Mouse (Mus musculus) layer of hippocampus, adult 11-12 months (tissue): Measurements from ENCODE around the gene Bmpr2.
A peak's percentile ranks its signal among the peaks of the same experiment; 100 is the strongest.

Experiments used
- DNase-seq: peaks from one replicate; pipeline ENCODE4 v3.0.0; 2022; ENCODE audit warnings: low spot score

The Bmpr2 gene

DNA sequence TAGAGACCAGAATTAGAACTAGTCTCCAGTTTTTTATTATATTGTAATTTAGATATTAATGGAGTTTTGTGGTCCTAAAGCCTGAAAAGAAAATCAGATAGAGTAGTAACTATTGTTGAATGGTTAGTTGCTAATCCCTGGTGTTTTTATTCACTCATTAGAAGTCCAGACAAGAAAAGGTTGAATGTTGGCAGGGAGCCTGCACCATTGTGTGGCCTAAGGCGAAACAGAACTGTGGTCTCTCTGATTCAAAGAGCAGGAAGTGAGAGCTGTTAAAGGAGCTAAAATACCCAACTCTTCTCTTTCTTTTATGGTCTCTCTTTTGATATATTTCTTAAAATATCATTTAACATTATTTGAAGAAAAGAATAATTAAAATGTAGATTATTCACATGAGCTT, 32.1 kb downstream of the Bmpr2 start:
- peak; percentile 38 for DNase-seq

DNA sequence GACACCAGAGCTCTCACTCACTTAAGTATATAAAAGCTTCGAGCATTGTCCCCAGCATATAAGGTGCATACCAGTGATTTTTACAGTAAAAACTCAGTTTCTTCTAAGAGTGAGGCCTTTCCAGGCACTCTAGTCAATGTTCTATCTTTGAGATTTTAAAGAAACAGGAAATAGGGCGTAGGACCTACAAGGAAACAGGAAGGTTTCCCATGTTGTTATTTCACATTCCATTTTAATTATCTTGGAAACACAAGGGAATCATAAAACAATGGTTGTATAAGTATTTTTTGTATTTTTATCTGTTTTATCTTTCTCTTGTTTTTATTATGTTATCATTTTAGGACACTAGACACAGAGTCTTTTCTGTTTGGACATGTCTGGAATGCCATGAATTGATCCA, 34.7 kb downstream of the Bmpr2 start:
- no peak for DNase-seq

DNA sequence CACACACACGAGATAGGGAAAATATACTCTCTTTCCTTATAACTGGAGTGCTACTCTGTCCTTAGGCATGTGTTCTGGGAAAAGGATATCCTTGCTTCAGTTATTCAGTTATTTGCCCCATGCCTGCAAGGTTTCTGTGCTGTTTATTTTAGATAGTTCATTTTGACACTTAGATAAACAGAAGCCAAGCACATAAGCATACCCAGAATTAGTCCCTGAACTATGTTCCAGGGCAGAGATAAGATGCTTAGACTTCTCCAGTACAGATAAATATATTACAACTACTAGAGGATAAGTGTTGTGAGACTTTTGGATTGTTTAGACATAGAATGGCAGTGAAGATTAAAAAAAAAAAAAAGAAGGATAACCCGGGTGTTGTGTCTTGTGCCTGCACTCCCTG, 41.2 kb downstream of the Bmpr2 start:
- DNase-seq = no peak

DNA sequence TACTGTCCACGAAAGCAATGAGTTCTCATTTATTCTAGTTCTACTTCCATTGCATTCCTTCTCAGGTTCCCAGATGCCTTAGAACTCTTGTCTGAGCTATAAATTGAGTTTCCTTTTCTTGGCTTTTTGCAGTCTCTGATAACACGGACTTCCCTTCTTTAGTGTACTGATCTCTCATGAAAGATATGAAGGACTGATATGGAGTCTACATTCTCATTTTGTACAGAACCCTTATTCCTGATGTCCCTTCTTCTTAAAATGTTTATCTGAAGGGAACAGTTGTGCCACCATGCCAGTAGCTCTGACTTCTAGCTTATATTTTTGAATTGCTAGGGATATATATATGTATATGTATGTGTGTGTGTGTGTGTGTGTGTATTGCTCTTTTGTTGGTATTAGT, 46.7 kb downstream of the Bmpr2 start:
- DNase-seq = no peak

DNA sequence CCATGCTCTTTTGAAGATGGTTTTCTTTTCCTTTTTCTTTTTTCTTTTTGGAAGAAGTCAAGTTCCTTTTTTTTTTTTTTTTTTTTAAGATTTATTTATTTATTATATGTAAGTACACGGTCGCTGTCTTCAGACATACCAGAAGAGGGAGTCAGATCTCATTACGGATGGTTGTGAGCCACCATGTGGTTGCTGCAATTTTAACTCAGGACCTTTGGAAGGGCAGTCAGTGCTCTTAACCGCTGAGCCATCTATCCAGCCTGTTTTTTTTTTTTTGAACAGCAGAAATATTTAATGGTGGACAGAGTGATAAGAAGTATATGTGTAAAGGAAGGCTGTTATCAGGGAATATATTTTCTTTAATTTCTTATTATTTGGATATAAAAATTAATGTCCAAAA, 49.6 kb downstream of the Bmpr2 start:
- DNase-seq = no peak

DNA sequence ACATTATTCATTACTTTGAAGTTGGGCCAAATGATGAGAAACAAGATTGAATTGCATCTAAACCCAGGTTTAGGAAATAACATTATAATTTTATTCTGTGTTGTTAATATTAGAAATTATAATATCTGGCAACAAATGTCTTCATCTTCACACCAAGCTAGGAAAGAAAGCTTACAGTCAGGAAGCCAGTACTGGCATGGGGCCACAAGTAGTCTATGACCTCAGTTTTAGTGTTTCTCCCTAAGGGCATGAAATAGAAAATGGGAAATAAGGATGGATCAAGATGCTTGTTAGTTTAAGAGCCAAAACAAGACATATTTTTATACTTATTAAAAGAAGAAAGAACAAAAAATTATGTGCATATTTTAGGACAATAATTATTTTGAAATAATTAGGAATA, 62.2 kb downstream of the Bmpr2 start:
- no peak for DNase-seq

DNA sequence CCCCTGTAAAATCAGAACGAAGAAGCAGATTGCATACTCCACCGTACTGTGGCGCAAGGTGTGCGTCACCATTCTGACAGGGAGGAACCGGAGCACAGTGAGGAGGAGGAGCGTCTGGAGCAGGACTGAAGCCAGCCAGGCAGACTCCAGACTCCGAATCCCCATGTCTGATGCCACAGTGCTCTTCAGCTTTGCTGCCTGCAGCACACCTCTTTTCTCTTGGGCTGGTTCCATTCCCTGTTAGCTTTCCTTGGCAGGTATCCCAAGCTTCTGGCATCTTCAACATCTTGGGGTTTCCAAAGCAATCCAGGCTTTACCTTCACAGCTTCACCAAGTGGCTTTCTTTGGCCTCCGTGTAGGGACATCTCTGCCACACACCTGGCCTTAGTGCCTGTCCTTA, 63.4 kb downstream of the Bmpr2 start:
- DNase-seq = peak; percentile 16

DNA sequence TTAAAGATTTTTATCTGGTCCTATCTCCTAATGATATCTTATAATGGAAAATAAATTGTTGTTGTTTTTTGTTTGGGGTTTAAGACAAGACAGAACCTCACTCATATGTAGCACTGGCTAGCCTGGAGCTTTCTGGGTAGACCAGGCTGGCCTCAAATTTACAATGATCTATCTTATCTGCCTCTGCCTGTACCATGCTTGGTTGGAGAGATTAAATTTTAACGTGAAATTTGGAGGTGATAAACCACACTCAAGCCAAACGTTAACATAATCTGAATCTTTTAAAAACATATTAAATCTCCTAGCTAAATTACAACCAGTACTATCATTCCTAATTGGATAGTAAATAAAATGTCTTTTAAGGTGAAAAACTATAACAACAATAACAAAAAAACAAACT, 66.2 kb downstream of the Bmpr2 start:
- no peak for DNase-seq

DNA sequence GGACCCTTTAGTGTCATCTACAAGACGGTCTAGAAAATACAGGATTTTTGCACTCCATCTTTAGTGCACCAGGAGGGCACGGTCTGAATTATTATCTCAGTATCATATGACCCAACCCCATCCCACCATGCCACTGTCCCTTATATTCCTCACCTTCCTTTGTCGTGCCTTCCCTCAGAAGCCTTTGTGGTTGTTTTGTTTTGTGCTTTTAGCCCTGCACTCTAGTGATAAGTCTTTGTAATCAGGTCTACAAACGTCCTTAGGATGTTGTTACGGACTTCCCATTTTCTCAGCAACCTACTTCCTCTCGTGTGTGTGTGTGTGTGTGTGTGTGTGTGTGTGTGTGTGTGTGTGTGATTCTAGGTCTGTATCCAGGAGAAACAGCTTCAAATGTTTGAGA, 67.0 kb downstream of the Bmpr2 start:
- no peak for DNase-seq

DNA sequence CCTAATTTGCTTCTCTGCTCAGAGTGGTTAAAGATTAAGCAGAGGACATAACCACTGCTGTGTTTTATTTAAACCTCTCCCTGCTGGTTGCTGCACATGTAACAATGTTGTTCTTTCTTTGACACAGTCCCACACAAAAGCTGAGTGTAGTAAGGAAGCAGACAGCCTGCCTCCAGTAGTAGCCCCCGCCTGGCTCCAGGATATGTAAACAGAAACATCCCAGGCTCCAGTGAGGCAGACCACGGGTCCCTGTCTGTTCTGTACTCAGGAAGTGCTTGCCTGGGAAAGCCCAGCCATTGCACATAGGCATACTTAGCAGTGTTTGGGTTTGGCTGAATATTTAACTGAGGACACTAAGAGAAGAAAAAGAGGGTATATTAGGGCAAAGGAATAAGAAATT, 70.5 kb downstream of the Bmpr2 start:
- DNase-seq = peak; percentile 37

DNA sequence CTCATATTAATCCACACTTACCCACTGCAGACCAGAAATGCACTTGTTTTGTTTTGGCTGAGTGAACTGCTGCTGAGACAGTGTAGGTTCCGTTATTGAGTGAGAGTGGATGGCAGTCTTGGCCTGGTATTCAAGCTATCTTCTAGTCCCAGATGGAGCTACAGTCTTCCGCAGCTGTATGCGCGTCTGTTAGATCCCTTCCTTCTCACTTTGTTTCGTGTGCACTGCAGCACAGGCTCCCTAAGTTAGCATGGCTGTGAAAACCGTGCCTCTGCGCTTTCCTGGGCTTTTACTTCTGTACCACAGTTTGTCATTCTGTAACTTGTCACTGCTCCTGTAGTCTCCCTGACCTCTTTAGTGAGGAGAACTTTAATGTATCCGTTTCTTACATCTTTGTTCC, 85.1 kb downstream of the Bmpr2 start:
- DNase-seq = no peak

DNA sequence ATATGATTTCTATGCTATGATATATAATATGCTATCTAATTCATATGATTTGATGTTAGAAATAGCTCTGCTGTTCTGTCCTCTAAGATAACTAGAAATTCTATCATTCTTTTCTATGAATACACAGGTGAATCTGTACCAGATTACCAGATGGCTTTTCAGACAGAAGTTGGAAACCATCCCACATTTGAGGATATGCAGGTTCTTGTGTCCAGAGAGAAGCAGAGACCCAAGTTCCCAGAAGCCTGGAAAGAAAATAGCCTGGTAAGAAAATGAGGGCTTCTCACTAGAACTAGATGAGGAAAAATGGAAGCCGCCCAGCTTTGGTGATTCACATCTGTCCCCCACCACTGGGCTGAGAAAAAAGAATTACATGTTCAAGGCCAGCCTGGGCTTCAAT, 95.8 kb downstream of the Bmpr2 start:
- DNase-seq = no peak

DNA sequence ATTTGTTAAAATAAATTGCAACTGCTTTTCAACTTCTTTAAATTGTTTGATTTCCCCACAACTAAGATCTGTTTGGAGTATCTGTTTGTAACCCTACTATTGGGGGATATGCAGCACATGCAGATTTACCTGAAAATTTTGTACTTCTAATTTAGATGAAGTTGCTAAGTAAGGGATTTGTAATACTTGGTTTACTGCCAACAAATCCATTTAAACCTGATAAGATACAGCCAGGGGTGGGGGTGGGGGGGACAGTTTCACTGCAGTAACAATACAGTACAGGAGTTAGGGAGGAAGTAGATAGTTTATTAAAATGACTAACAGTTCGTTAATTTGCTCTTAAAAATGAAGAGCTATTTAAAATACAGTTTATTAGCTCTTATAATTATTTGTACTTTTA, 98.9 kb downstream of the Bmpr2 start:
- DNase-seq = no peak

DNA sequence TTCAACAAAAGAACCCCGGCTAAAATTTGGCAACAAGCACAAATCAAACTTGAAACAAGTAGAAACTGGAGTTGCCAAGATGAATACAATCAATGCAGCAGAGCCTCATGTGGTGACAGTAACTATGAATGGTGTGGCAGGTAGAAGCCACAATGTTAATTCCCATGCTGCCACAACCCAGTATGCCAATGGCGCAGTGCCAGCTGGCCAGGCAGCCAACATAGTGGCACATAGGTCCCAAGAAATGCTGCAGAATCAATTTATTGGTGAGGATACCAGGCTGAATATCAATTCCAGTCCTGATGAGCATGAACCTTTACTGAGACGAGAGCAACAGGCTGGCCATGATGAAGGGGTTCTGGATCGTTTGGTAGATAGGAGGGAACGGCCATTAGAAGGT, 104.8 kb downstream of the Bmpr2 start:
- DNase-seq = no peak

DNA sequence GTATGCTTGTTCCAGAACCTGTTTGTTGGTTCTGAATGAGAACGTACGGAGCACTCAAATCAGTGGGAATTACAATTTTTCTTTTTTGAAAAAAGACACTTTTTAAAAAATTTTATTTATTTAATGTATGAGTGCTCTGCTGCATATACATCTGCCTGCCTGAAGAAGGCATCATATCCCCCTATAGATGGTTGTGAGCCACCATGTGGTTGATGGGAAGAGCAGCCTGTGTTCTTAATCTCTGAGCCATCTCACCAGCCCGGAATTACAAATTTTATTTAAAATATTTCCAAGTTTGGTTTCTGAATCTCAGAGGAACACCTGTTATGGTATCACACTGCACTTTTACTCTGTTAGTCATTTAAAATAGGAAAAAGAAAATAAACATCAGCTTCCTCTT, 110.8 kb downstream of the Bmpr2 start:
- DNase-seq = no peak

DNA sequence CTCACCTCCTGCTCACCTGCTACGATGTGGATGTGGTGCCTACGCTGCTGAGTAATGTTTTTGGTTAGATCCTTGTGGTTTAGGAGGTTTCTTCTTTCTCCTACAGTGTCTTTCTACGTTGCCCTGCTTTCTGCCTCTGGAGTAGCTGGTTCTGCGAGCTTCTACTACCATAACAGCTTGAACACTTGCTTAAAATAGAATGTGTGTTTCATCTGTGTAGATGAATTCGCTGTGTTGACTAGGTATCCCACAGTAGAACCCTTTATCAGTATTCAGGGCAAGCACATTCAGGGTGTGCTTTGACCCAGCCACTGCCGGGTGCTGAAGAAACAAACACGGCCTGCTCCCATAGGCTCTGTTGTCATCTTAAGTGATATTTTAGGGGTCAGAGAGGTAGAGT, 114.9 kb downstream of the Bmpr2 start:
- DNase-seq = no peak

DNA sequence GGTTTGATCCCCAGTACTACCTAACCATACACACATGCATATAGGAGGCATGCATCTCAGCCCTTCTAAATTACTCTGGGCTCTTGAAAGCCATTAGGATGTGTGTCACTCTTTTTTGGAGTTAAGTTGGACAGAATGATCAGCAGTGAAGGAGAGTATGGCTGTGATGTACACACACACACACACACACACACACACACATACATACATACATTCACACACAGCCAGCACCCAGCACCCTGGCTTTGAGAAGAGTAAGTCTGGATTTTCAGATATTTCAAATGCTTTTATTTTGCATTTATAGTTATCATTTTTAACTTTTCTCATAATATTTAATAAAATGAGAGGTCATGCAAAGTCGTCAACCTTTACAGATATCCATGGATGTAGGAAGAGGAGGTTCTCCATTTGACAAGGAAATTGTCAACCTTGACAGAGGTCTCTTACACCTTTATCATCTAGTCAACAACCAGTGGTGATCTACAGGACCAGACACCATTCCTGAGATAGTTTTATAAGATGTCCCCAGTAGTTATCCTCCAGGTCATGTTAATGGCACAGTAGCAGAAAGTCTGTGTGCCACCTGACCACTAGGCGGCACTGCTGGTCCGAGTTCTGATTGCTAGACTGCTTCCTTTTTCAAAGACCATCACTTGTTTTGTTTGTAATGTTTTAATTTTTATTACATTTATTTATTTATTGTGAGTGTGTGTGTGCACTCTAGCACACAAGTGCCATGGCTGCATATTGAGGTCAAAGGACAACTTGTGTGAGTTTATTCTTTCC, 120.3 kb downstream of the Bmpr2 start:
- DNase-seq = peak; percentile 73

DNA sequence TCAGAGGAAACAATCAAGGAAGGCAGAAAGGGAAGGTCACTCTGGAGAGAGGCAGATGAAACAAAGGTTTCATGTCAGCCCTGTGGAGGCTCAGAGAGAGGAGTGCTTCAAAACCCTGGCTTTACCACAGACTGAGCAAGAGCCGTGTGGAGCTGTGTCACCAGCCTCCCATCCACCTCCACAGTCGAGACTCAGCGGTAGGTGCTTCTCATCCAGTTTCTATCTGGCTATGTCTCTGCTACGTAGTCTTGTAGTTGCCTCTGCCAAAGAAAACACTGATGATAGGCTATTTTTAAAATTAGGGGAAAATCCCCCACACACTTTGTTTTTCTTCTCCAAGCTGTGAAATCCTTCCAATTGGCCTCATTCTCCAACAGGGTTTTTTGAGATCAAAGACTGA, 123.7 kb downstream of the Bmpr2 start:
- DNase-seq = no peak

DNA sequence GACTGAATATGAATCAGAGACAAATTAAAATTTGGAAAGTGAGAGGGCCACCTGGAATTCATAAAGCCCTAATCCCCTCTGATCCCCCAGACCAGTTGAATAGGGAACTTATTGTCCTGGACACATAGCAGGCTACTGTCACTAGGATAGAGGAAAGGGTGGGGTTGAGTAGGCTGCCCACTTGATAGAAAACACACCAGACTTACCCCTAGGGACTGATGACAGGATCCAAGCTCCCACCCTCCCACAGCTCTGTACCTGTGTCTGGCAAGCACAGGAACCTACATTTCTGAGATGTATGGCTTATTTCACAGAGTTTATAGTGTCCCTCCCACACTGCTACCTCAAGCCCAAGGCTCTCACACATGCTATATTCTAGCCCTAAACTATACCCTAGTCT, 124.8 kb downstream of the Bmpr2 start:
- DNase-seq = no peak

DNA sequence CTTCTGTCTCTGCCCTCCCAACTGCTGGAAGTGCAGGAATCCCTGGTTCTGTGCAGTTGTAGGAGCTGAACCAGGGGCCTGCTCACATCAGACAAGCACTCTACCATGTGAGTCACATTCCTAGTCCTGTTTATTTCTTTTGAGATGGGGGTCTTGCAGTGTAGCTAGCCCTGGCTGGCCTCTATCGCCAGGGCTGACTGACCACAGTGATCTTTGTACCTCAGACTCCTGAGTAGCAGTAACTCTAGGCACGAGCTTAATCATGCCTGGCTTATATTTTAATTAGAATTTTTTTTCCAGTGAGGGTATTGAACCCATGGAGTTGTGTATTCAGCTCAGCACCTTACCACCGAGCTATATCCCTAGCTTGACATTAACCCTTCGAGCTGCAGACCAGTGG, 128.0 kb downstream of the Bmpr2 start:
- DNase-seq = no peak

DNA sequence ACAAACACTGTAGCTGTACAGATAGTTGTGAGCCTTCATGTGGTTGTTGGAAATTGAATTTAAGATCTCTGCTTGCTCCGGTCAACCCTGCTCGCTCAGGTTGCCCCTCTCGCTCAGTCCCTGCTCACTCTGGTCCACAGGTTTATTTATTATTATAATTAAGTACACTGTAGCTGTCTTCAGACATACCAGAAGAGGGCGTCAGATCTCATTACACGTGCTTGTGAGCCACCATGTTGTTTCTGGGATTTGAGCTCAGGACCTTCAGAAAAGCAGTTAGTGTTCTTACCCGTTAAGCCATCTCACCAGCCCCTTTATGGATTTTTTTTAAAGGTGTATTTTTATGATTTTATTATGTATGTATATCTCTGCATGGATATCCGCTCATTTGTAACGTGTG, 129.6 kb downstream of the Bmpr2 start:
- no peak for DNase-seq

DNA sequence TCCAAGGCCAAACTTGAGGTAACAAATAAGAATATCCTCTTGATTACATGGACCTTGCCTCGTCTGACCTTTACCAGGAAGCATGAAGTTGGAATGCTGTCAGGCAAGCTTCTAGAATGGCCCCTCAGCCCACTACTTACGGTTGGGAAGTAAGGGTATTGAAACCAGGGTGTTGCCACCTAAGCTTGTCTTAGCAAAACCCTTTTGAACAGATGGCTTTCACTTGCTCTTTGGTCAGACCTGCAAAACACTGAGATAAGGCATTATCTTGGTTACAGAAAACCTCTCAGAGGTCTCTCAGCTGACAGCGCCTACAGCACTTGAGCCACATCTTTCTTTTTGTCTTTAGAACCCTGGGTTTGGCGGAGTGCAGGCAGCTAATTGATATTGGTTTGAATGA, 130.8 kb downstream of the Bmpr2 start:
- no peak for DNase-seq

DNA sequence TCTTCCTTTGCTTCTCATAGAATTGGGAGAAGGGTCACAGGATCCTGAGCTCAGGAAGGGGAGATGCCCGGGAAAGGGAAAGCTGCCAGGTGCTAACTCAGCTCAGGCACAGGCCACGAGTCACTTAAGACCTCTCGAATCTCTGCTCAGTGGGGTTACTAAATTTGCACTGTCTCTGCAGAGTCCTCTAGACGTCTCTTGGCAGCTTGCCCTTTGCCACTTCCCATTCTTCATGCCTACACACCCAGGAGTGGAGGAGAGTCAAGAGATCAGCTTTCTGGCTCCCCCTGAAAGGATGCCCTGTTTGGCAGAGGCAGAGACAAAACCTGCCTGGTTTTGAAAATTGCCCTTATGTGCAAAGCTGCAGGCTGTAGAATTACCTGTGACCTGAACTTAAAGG, 132.3 kb downstream of the Bmpr2 start:
- peak; percentile 68 for DNase-seq

DNA sequence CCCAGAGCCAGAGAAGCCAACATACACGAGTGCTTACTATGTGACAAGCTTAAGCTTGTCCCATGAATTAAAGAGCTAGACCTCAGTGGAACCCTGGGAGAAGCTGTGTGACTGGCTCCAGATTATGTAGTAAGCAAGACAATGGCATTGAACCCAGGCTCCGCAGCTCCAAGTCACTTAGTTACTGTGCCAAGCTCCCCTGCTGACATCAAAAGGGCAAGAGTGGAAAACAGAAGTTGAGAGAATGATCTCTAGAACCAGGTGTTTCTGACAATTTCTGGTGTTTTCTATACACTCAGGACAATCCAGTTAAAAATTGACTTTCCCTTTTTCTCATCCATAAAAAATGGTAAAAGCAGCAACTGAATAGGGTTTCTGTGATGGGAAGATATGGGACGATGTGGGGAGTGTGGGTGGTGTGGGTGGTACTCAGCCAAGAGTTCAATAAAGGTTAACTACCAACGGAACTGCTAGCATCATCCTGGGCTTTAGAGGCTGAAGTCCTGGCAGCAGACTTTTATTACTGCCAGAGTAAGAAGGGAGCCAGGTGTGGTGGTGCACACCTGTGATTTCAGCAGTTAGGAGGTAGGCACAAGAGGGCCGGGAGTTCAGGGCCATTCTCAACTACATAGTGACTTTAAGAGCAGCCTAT, 134.1 kb downstream of the Bmpr2 start:
- no peak for DNase-seq
